Mouse (Mus musculus): ENCODE measurements around the gene Slc12a9.

DNA sequence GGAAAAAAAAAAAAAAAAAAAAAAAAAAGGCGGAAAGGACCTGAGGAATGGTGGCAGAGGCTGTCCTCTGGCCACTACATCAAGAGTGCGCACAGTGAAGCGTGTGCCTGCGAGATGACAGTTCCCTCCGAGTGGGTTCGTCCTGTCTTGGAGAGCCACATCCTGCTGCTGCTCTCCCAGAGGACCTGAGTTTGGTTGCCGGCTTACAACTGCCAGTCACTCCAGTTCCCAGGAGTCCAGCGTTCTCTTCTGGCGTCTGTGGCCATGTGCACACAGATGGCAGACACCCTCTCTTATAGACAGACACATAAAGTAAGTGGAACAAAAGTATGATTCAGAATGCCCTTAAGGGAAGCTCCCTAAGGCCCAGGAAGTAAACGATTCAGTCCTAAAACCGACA lies 43.8 kb upstream of the Slc12a9 start:
- TF ChIP-seq POLR2A (IDR thresholded peaks at IDR 0.05; ENCODE audit: borderline replicate concordance, low read depth, low read length): no peak
- no peak for TF ChIP-seq CTCF (IDR thresholded peaks at IDR 0.05; ENCODE audit: low read depth, low read length)
